Mouse (Mus musculus) forebrain, embryonic 11.5 days (tissue): ENCODE measurements around the gene Cacna1d. TPM values are rescaled to one million over a fixed set of nuclear protein-coding genes. Genes with fewer than 3 reads are reported as not detected.

Experiments used
- ATAC-seq: fragments of 200-750 bp; cut with Nextera tagmentation; replicated peaks from 2 replicates; pipeline ENCODE4 v1.8.0; 2017; ENCODE audit warnings: moderate TSS enrichment; ENCODE audit not compliant: low FRiP score
- DNase-seq: peaks from one replicate; pipeline ENCODE4 v3.0.0-alpha.2; 2017; ENCODE audit warnings: low spot score
- H3K27ac ChIP-seq: fragments of 300-500 bp; sonication (generic); 2 replicates; pipeline ENCODE4 v1.5.1; 2014; ENCODE audit warnings: low read depth, low read length
- H3K27me3 ChIP-seq: fragments of 300-500 bp; sonication (generic); 2 replicates; pipeline ENCODE4 v1.6.1; 2014; ENCODE audit warnings: mild to moderate bottlenecking, low read length, mixed read lengths; ENCODE audit not compliant: control insufficient read depth, insufficient read depth
- H3K36me3 ChIP-seq: fragments of 300-500 bp; sonication (generic); 2 replicates; pipeline ENCODE4 v1.6.1; 2014; ENCODE audit warnings: mild to moderate bottlenecking, low read length, moderate library complexity, mixed read lengths; ENCODE audit not compliant: control insufficient read depth, insufficient read depth
- H3K4me1 ChIP-seq: fragments of 300-500 bp; sonication (generic); replicated peaks from 2 replicates; pipeline ENCODE4 v1.6.1; 2014; ENCODE audit warnings: low read length, mixed read lengths; ENCODE audit not compliant: control insufficient read depth, insufficient read depth
- H3K4me2 ChIP-seq: fragments of 300-500 bp; sonication (generic); 2 replicates; pipeline ENCODE4 v1.6.1; 2014; ENCODE audit warnings: low read depth, mild to moderate bottlenecking, low read length, moderate library complexity, mixed read lengths; ENCODE audit not compliant: severe bottlenecking
- H3K4me3 ChIP-seq: fragments of 300-500 bp; sonication (generic); 2 replicates; pipeline ENCODE4 v1.5.1; 2014; ENCODE audit warnings: low read depth, low read length
- H3K9ac ChIP-seq: fragments of 300-500 bp; sonication (generic); 2 replicates; pipeline ENCODE4 v1.6.1; 2014; ENCODE audit warnings: low read length
- H3K9me3 ChIP-seq: fragments of 300-500 bp; sonication (generic); 2 replicates; pipeline ENCODE4 v1.6.1; 2016; ENCODE audit warnings: low read length, mixed read lengths; ENCODE audit not compliant: control insufficient read depth
- WGBS: fragments of 180-500 bp; shearing (Covaris S2); extraction: QIAGEN DNeasy Blood & Tissue Kit; methylation state at CpG from one replicate; pipeline ENCODE4 v1.1.7; 2014; 5-methylcytosine and 5-hydroxymethylcytosine counted together
- polyA plus RNA-seq: library from polyadenylated mRNA; unstranded; fragments of >200 nt; fragmentation: Nextera tagmentation; extraction: Ambion mirVana; gene quantifications from 2 replicates; pipeline ENCODE4 v1.2.1, GENCODE M21; 2014

Cacna1d gene
- polyA plus RNA-seq, 1 experiment from 2014 or later = 1.8 TPM

DNA sequence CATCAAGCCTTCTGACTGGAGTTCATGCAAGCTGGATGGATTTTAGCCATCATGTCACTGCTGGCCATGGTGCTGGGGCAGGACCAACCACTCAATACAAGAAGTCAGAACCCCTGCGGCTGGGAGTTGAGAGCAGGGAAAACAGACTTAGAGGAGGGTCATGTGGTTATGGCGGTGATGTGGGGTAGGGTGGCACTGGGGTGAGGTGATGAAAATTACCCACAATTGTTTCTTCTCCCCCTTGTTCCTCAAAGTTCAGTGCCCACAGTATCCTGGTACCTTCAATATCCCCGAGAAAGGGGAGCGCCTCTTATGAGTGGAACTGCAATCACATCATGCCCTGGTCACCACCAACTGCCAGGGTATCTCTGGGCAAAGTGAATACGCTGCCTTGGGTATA is 239.9 kb downstream of the Cacna1d start:
- Histone ChIP-seq H3K9ac (no peak overlapping the region), H3K36me3 (no peaks in the 10 kb centered on the region), H3K4me3 (no peak overlapping the region), H3K4me1 (no peaks in the 10 kb centered on the region), H3K9me3 (no peaks in the 10 kb centered on the region), H3K27ac (no peak overlapping the region), H3K27me3 (no peaks in the 10 kb centered on the region), H3K4me2 (no peak overlapping the region)
- 91% methylated on average over 5 of the region's 5 CpGs for WGBS
- no peak for DNase-seq
- ATAC-seq = no peak

DNA sequence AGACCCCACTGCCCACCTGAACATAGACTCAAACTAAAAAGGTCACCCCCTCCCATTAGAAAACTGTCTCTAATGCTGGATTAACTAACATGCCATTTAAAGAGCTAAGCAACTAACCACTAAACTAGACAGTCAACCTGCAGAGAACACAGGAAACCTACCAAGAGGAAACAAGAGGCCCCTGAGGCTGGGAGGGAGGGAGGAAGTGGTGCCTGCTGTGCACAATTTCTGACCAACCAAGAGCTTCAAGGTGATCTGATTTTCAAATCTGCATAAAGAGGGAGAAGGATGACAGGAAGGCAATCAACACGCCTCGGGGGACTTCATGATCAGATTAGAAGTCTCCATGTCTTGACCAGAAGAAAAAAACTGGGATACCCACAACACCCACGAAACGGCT is 241.7 kb downstream of the Cacna1d start:
- Histone ChIP-seq H3K9me3 (no peaks in the 10 kb centered on the region), H3K9ac (no peak overlapping the region), H3K4me2 (no peak overlapping the region), H3K4me3 (no peak overlapping the region), H3K27ac (no peak overlapping the region), H3K27me3 (no peaks in the 10 kb centered on the region), H3K4me1 (no peaks in the 10 kb centered on the region), H3K36me3 (no peaks in the 10 kb centered on the region)
- WGBS = 82% methylated on average over 4 of the region's 4 CpGs
- DNase-seq (no peak), ATAC-seq (no peak)

- ATAC-seq (no peak), DNase-seq (no peak)
- H3K4me2 ChIP-seq = no peak overlapping the region
Observed at GRCm38 (mm10) chr14:30248811-30249210, 242.4 kb downstream of the Cacna1d start.

DNA sequence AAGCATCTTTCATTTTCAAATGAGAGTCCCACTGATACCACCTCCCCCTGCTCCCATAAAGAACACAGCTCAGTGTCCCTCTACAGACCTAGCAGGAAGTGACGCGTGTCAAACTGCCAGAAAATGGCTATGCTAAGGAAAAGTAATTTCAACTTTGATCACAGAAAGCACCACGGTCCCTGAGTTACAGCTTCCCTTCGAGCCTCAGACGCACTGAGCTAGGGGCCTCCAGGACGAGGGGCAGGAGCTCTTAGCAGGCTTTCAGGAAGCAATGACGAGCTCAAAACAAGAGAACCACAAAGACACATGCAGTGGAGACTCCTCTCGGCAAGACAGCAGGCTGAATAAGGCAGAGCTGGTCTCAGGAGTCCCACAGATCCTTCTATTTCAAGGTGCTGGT is 243.1 kb downstream of the Cacna1d start:
- no peak overlapping the region for H3K27ac ChIP-seq
- H3K9me3 ChIP-seq = no peaks in the 10 kb centered on the region
- H3K4me1 ChIP-seq = no peaks in the 10 kb centered on the region
- H3K27me3 ChIP-seq = no peaks in the 10 kb centered on the region
- WGBS = 81% methylated on average over 8 of the region's 8 CpGs
- no peak overlapping the region for H3K4me2 ChIP-seq
- no peak overlapping the region for H3K4me3 ChIP-seq
- DNase-seq (no peak), ATAC-seq (no peak)
- H3K36me3 ChIP-seq = no peaks in the 10 kb centered on the region
- no peak overlapping the region for H3K9ac ChIP-seq

More at GRCm38 (mm10) chr14:30248811-30249210, 242.4 kb downstream of the Cacna1d start:
- H3K4me1 ChIP-seq = no peaks in the 10 kb centered on the region
- H3K4me3 ChIP-seq = no peak overlapping the region
- H3K27ac ChIP-seq = no peak overlapping the region
- H3K36me3 ChIP-seq = no peaks in the 10 kb centered on the region
- 79% methylated on average over 4 of the region's 4 CpGs for WGBS
- no peaks in the 10 kb centered on the region for H3K9me3 ChIP-seq
- no peak overlapping the region for H3K9ac ChIP-seq
- no peaks in the 10 kb centered on the region for H3K27me3 ChIP-seq

DNA sequence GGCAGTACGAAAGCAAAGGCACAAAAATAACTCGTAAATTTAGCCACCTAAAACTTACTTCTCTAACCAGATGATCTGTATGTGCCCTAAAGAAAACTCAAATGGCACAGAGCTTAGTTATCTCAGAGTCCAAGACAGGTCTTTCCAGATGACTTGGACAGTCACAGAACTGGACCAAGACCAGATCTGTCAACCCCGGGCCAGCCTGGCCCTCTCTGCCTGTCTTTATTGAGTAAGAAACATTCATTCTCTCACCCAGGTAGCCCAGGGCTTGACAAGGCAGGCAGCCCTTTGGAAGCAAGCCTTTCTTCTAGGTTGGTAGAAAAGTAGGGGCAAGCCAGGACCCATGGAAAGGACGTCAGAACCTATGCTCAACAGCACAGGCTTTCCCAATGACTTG is 243.6 kb downstream of the Cacna1d start:
- Histone ChIP-seq H3K36me3 (no peaks in the 10 kb centered on the region), H3K27me3 (no peaks in the 10 kb centered on the region), H3K4me1 (no peaks in the 10 kb centered on the region), H3K4me3 (no peak overlapping the region), H3K9ac (no peak overlapping the region), H3K4me2 (no peak overlapping the region), H3K9me3 (no peaks in the 10 kb centered on the region), H3K27ac (no peak overlapping the region)
- WGBS = 91% methylated on average over 4 of the region's 4 CpGs
- DNase-seq (no peak), ATAC-seq (no peak)

GRCm38 (mm10) chr14:30244776-30245175 is 246.5 kb downstream of the Cacna1d start:
- Histone ChIP-seq H3K36me3 (no peaks in the 10 kb centered on the region), H3K4me1 (no peaks in the 10 kb centered on the region), H3K9me3 (no peaks in the 10 kb centered on the region), H3K4me2 (no peak overlapping the region), H3K9ac (no peak overlapping the region), H3K27me3 (no peaks in the 10 kb centered on the region), H3K27ac (no peak overlapping the region), H3K4me3 (no peak overlapping the region)
- 87% methylated on average over 5 of the region's 5 CpGs for WGBS
- ATAC-seq (no peak), DNase-seq (no peak)

DNA sequence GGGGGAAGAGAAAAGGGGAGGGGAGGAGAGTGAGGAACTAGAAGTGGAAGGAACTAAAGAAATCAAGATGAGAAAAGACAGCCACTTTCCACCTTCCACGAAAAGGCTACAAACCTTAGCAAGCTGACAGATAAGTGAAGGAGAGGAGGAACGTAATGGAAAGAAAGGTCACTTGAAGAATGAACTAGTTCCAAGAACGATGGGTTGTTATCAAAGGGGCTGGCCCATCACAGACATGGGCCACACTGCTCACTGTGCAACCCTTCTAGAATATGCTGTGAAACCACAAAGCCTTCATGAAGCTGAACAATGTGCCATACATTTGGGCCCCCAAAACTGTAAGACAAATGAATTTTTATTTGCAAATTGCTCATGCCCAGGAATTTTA is 248.4 kb downstream of the Cacna1d start:
- 93% methylated on average over 3 of the region's 3 CpGs for WGBS
- Histone ChIP-seq H3K4me1 (no peaks in the 10 kb centered on the region), H3K4me2 (no peak overlapping the region), H3K4me3 (no peak overlapping the region), H3K36me3 (no peaks in the 10 kb centered on the region), H3K27ac (no peak overlapping the region), H3K9me3 (no peaks in the 10 kb centered on the region), H3K9ac (no peak overlapping the region), H3K27me3 (no peaks in the 10 kb centered on the region)
- DNase-seq = no peak
- ATAC-seq = no peak

- Histone ChIP-seq H3K9me3 (no peaks in the 10 kb centered on the region), H3K36me3 (no peaks in the 10 kb centered on the region), H3K4me1 (no peaks in the 10 kb centered on the region), H3K4me2 (no peak overlapping the region), H3K27me3 (no peaks in the 10 kb centered on the region), H3K9ac (no peak overlapping the region), H3K4me3 (no peak overlapping the region), H3K27ac (no peak overlapping the region)
- 89% methylated on average over 13 of the region's 13 CpGs for WGBS
- ATAC-seq = no peak
- DNase-seq = no peak
Observed at GRCm38 (mm10) chr14:30242166-30242817, 249.0 kb downstream of the Cacna1d start.

DNA sequence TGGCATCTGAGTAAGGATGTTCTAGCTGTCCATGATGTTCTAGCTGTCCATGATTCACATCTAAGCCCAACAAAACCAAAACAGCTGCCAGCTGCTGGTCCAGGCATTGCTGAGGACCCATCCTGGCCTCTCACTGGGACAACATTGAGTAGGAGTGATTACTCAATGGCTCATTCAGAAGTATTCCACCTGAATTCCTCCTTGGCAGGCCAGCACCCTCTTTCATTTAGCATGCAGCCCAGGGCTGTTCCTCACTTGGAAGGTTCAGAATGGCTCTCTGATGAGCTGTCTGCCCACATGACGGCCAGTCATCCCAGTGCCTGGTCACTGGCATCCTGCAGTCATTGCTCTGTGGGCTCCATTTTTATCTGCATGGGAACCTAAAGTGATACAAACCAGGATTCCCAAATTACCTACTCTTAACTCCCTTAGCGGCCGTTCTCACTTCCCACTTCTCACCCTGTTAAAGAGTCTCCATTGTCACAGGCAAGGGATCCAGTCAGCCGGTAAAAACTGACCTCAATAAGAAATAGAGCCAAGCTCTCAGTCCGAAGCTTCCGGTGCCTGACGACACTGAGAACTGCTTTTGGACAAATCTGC is 250.2 kb downstream of the Cacna1d start:
- no peak overlapping the region for H3K9ac ChIP-seq
- 81% methylated on average over 7 of the region's 7 CpGs for WGBS
- no peaks in the 10 kb centered on the region for H3K9me3 ChIP-seq
- H3K27me3 ChIP-seq = no peaks in the 10 kb centered on the region
- H3K4me3 ChIP-seq = no peak overlapping the region
- H3K27ac ChIP-seq = no peak overlapping the region
- H3K36me3 ChIP-seq = no peaks in the 10 kb centered on the region
- ATAC-seq = no peak
- H3K4me1 ChIP-seq = no peaks in the 10 kb centered on the region
- H3K4me2 ChIP-seq = no peak overlapping the region
- DNase-seq = no peak
